Mouse (Mus musculus): ENCODE results near the gene Oxld1.
"Not testable (repeated sequence)": the region's sequence is repeated elsewhere in the genome, so short reads cannot be mapped to it uniquely, and the experiment has no call there.

Oxld1 gene

GRCm38 (mm10) chr11:120437152-120437856, 20.6 kb downstream of the Oxld1 start, which contains the start of gene Nploc4:
Gene Nploc4 (minus strand): TSS chr11:120437708.
- in situ Hi-C loops (cut with MboI; ENCODE audit: low sequenced_read_pairs) = no loop called here

GRCm38 (mm10) chr11:120426727-120427126, 31.1 kb downstream of the Oxld1 start:
- in situ Hi-C loops (cut with MboI; ENCODE audit: low sequenced_read_pairs) = no loop called here

GRCm38 (mm10) chr11:120423569-120424295, 34.1 kb downstream of the Oxld1 start:
- in situ Hi-C loops (cut with MboI; ENCODE audit: low sequenced_read_pairs) = no loop called here

GRCm38 (mm10) chr11:120422651-120423568, 35.0 kb downstream of the Oxld1 start:
- in situ Hi-C loops (cut with MboI; ENCODE audit: low sequenced_read_pairs) = no loop called here

- in situ Hi-C loops (cut with MboI; ENCODE audit: low sequenced_read_pairs) = no loop called here
Observed at GRCm38 (mm10) chr11:120418592-120418991, 39.3 kb downstream of the Oxld1 start.

GRCm38 (mm10) chr11:120417852-120418251, 40.0 kb downstream of the Oxld1 start:
- in situ Hi-C loops (cut with MboI; ENCODE audit: low sequenced_read_pairs) = no loop called here

- in situ Hi-C loops (cut with MboI; ENCODE audit: low sequenced_read_pairs) = not testable (repeated sequence)
Observed at GRCm38 (mm10) chr11:120413621-120414020, 44.2 kb downstream of the Oxld1 start.

Measured in CH12F3 (cell line).